Mouse (Mus musculus): ENCODE data around the gene Cdh1.

- TF ChIP-seq GATA1 (IDR thresholded peaks at IDR 0.05; ENCODE audit: borderline replicate concordance, low read length) (no peak), FLI1 (IDR thresholded peaks at IDR 0.05; ENCODE audit: low read length) (no peak)
These were observed 41.9 kb upstream of the Cdh1 start for GRCm38 (mm10) chr8:106561097-106561865.
